ENCODE assay signal across 14 mouse cellular contexts in genomic region chr12:25266701-25267571, GRCm38 (mm10).
DNase-seq lines count a peak whose midpoint lies in the region; ATAC-seq and TF ChIP-seq lines count a peak whose summit lies in the region.
"Had no signal": no experiment of that assay in that cellular context is flagged by ENCODE, and none has a peak within 500 bp of the region (broad histone marks: within the 10 kb centered on the region; RNA-seq: fewer than 3 reads in every experiment).

No protein-coding gene starts in this region.

- TF ChIP-seq POLR2A in spleen, adult 2 months (IDR thresholded peaks at IDR 0.05; ENCODE audit: low read depth, low read length) = no peak

- no peak overlapping the region for H3K9ac ChIP-seq in intestine, embryonic 15.5 days
- no peak overlapping the region for H3K9ac ChIP-seq in intestine, postnatal 0 days (ENCODE audit: low read depth, low read length)
- H3K9ac ChIP-seq: hindbrain, embryonic 15.5 days; limb, embryonic 12.5 days; neural tube, embryonic 12.5 days had no signal

- H3K27ac ChIP-seq in intestine, embryonic 15.5 days = no peak overlapping the region
- no peak overlapping the region for H3K27ac ChIP-seq in intestine, postnatal 0 days (ENCODE audit: low read depth, low read length)
- 0 out of 2 replicates have a peak overlapping the region, but pooled peaks have one; percentile 30 for H3K27ac ChIP-seq in spleen, adult 2 months (ENCODE audit: insufficient read depth, low read length)
- peak overlapping the region; percentile 61; the same call in 1 of the 2 replicates for H3K27ac ChIP-seq in limb, embryonic 10.5 days
- H3K27ac ChIP-seq in gastrocnemius, adult 2 months = no peak overlapping the region
- H3K27ac ChIP-seq: heart, adult 2 months; hindbrain, embryonic 15.5 days; limb, embryonic 12.5 days; neural tube, embryonic 12.5 days had no signal

- WGBS in intestine, embryonic 15.5 days = 62% methylated on average over 17 of the region's 17 CpGs
- WGBS in intestine, postnatal 0 days = 69% methylated on average over 17 of the region's 17 CpGs
- whole genome bisulfite sequencing in spleen, adult 2 months = 72% methylated on average over 17 of the region's 17 CpGs
- 59% methylated on average over 16 of the region's 17 CpGs for WGBS in limb, embryonic 10.5 days

- peak; percentile 38; the same call in 1 of the 2 replicates for ATAC-seq in intestine, embryonic 15.5 days
- ATAC-seq in intestine, postnatal 0 days = no peak
- ATAC-seq: forebrain, embryonic 16.5 days had no signal

- H3K36me3 ChIP-seq in intestine, embryonic 15.5 days = no peaks in the 10 kb centered on the region
- H3K36me3 ChIP-seq in intestine, postnatal 0 days (ENCODE audit: control insufficient read depth, insufficient read depth) = no peaks in the 10 kb centered on the region
- H3K36me3 ChIP-seq in spleen, adult 2 months (ENCODE audit: control insufficient read depth, insufficient read depth, low read length) = no peaks in the 10 kb centered on the region
- no peaks in the 10 kb centered on the region for H3K36me3 ChIP-seq in limb, embryonic 10.5 days
- H3K36me3 ChIP-seq: hindbrain, embryonic 15.5 days; limb, embryonic 12.5 days; neural tube, embryonic 12.5 days had no signal

- H3K27me3 ChIP-seq in intestine, embryonic 15.5 days (replicated peaks) = no peaks in the 10 kb centered on the region
- H3K27me3 ChIP-seq in intestine, postnatal 0 days (replicated peaks; ENCODE audit: control insufficient read depth, insufficient read depth, low read length) = no peaks in the 10 kb centered on the region
- no peaks in the 10 kb centered on the region for H3K27me3 ChIP-seq in spleen, adult 2 months (ENCODE audit: control insufficient read depth, insufficient read depth, low read length)
- peaks cover 48% of the 10 kb centered on the region for H3K27me3 ChIP-seq in limb, embryonic 10.5 days (ENCODE audit: low read depth, poor library complexity, severe bottlenecking)
- H3K27me3 ChIP-seq: hindbrain, embryonic 15.5 days; neural tube, embryonic 12.5 days had no signal

- no peaks in the 10 kb centered on the region for H3K9me3 ChIP-seq in intestine, embryonic 15.5 days
- no peaks in the 10 kb centered on the region for H3K9me3 ChIP-seq in intestine, postnatal 0 days (ENCODE audit: control insufficient read depth)
- H3K9me3 ChIP-seq in limb, embryonic 10.5 days (replicated peaks) = no peaks in the 10 kb centered on the region
- H3K9me3 ChIP-seq: hindbrain, embryonic 15.5 days; limb, embryonic 12.5 days; neural tube, embryonic 12.5 days had no signal

- no peak overlapping the region for H3K4me2 ChIP-seq in intestine, embryonic 15.5 days (replicated peaks)
- H3K4me2 ChIP-seq in intestine, postnatal 0 days (replicated peaks; ENCODE audit: low read depth) = no peak overlapping the region
- H3K4me2 ChIP-seq: hindbrain, embryonic 15.5 days; limb, embryonic 12.5 days; neural tube, embryonic 12.5 days had no signal

- peak in 1 of 2 experiments; percentile 21 for DNase-seq in spleen, adult 2 months (ENCODE audit: low read depth in 1 of 2, low spot score in 2 of 2)
- DNase-seq in spleen, adult 12 weeks (ENCODE audit: low spot score) = no peak
- DNase-seq in limb, embryonic 10.5 days (ENCODE audit: low spot score) = no peak
- no peak for DNase-seq in frontal cortex, postnatal 36 days (ENCODE audit: low spot score in 2 of 2)
- DNase-seq in gastrocnemius, adult 2 months = no peak
- DNase-seq: cerebellum, adult 9-11 months; heart, adult 2 months; right cerebral cortex, adult 18-20 months had no signal

- H3K4me1 ChIP-seq in intestine, embryonic 15.5 days (replicated peaks) = peaks cover 3% of the 10 kb centered on the region; the same call in 1 of the 2 replicates
- H3K4me1 ChIP-seq in intestine, postnatal 0 days (replicated peaks; ENCODE audit: control insufficient read depth, insufficient read depth, low read length) = 0 out of 2 replicates have a peak, but pooled peaks cover 2% of the 10 kb centered on the region
- peaks cover 23% of the 10 kb centered on the region; the same call in 1 of the 2 replicates for H3K4me1 ChIP-seq in spleen, adult 2 months (ENCODE audit: control insufficient read depth, insufficient read depth, insufficient read length)
- H3K4me1 ChIP-seq in limb, embryonic 10.5 days = peaks cover 48% of the 10 kb centered on the region

- no peak for TF ChIP-seq CTCF in intestine, postnatal 0 days (IDR thresholded peaks at IDR 0.05; ENCODE audit: low read depth)
- TF ChIP-seq CTCF in spleen, adult 2 months (IDR thresholded peaks at IDR 0.05; ENCODE audit: extremely low read depth, insufficient read depth, insufficient read length, insufficient replicate concordance) = no peak
- TF ChIP-seq CTCF in gastrocnemius, adult 2 months (IDR thresholded peaks at IDR 0.05) = no peak

- no peak overlapping the region for H3K4me3 ChIP-seq in intestine, embryonic 15.5 days (replicated peaks)
- H3K4me3 ChIP-seq in intestine, postnatal 0 days (ENCODE audit: low read depth, low read length) = no peak overlapping the region
- no peak overlapping the region for H3K4me3 ChIP-seq in spleen, adult 2 months (ENCODE audit: extremely low read depth, insufficient read depth, insufficient read length)
- H3K4me3 ChIP-seq in limb, embryonic 10.5 days = no peak overlapping the region
- H3K4me3 ChIP-seq in gastrocnemius, adult 2 months = no peak overlapping the region
- H3K4me3 ChIP-seq: heart, adult 2 months; hindbrain, embryonic 15.5 days; limb, embryonic 12.5 days; neural tube, embryonic 12.5 days had no signal

- intact Hi-C loops in gastrocnemius, adult 2 months (cut with DNase I) = no loop called here

Comparison
In these comparisons a context has a peak if more than half of its experiments do, and no peak if none do; other contexts are left out.
1. H3K27ac ChIP-seq: peak in spleen, adult 2 months (single experiment) and limb, embryonic 10.5 days (single experiment); none in intestine, embryonic 15.5 days (single experiment), intestine, postnatal 0 days (single experiment) and gastrocnemius, adult 2 months (single experiment).